Mouse (Mus musculus) E14TG2a.4 (cell line): Measurements from ENCODE around the gene Phf19.

Experiments used
- CTCF ChIP-seq: conservative IDR thresholded peaks from 2 replicates; pipeline ENCODE4 v1.5.1; 2014; ENCODE audit warnings: low read length
- POU5F1 ChIP-seq: IDR thresholded peaks from 2 replicates; pipeline ENCODE4 v1.6.1; 2014; ENCODE audit warnings: low read length, borderline replicate concordance

DNA sequence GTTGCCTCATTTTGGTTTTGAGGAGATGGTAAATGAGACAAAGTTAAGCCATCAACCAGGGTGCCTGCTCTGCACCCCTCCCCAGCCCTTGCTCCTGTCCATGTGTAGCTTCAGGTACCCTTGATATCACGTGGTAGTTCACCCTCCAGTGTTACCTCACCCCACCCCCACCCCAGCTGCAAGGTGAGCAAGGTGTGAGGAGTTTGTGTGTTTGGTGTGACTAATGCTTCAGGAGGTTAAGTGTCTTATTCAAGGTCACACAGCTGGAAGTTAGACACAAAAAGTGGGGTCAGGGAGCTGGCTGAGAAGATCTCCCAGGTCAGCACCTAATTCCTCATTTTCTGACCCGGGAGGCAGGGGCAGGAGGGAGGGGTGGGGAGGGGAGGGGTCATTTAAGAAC is 8.9 kb upstream of the Phf19 start:
- TF ChIP-seq CTCF (no peak), POU5F1 (no peak)
